Mouse (Mus musculus) layer of hippocampus, adult 9-11 months (tissue): Measurements from ENCODE around the gene Nek2.

ENCODE experiments used
- DNase-seq: peaks from one replicate; pipeline ENCODE4 v3.0.0; 2022

Gene Nek2

GRCm38 (mm10) chr1:191863833-191864550 lies 42.7 kb downstream of the Nek2 start:
- DNase-seq, result no peak

- no peak for DNase-seq
Measured at GRCm38 (mm10) chr1:191864551-191865027, 43.3 kb downstream of the Nek2 start.

- DNase-seq, result no peak
Measured at GRCm38 (mm10) chr1:191872076-191872710, 50.9 kb downstream of the Nek2 start.

- DNase-seq, result no peak
Measured at GRCm38 (mm10) chr1:191875006-191875405, 53.8 kb downstream of the Nek2 start.

- peak; percentile 26 for DNase-seq
Measured at GRCm38 (mm10) chr1:191875683-191876305, 54.5 kb downstream of the Nek2 start.

GRCm38 (mm10) chr1:191877681-191878080 lies 56.4 kb downstream of the Nek2 start:
- no peak for DNase-seq

- no peak for DNase-seq
Measured at GRCm38 (mm10) chr1:191878518-191878921, 57.3 kb downstream of the Nek2 start.

- no peak for DNase-seq
Measured at GRCm38 (mm10) chr1:191880247-191880646, 59.0 kb downstream of the Nek2 start.

- DNase-seq, result no peak
Measured at GRCm38 (mm10) chr1:191880921-191881609, 59.8 kb downstream of the Nek2 start.

- no peak for DNase-seq
Measured at GRCm38 (mm10) chr1:191881663-191882062, 60.4 kb downstream of the Nek2 start.
